Mouse (Mus musculus) spleen, postnatal 36 days (tissue): ENCODE measurements around the gene Cxcl14.

ENCODE experiments used
- DNase-seq, 2 experiments: peaks; one replicate each; pipeline ENCODE4 v3.0.0; 2022; ENCODE audit warnings: low spot score in 2 of 2, mixed read lengths in 1 of 2

Cxcl14 gene

DNA sequence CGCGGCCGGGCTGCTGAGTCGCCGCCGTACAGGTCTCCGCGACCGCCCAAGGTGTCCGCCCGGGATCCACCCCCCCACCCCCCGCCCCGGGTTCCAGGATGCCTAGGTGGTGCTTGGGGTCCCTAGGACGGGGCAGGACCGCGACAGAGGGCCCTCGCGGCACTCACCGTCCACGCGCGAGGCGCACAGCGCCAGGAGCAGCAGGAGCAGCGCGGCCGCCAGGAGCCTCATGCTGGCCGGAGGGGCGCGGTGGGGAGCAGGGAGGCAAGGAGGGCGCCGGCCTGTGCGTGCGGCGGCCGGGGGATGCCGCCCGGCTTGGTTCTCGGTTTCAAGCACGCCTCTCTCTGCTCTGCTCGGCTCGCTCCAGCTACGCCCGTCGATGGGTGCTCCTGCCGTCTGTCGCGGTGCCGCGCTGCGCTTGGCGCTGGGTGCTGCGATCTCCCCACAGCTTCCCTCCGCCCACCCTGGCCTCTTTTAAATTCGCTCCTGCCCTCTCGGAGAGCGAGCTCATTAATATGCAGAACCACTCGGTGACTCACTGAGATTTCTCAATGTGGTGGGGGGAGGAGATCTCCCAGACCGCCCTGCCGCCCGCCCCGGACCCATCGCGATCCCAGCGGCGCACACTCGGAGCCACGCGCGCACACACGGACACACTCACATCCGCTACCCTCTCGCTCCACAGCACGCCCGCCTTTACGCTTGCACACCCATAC is at the start of gene Cxcl14:
Cxcl14 (minus strand) TSS at position 609 of the 716 bp plus-strand sequence.
- no peak for DNase-seq

GRCm38 (mm10) chr13:56344355-56344754 is 48.0 kb upstream of the Cxcl14 start:
- no peak for DNase-seq

DNA sequence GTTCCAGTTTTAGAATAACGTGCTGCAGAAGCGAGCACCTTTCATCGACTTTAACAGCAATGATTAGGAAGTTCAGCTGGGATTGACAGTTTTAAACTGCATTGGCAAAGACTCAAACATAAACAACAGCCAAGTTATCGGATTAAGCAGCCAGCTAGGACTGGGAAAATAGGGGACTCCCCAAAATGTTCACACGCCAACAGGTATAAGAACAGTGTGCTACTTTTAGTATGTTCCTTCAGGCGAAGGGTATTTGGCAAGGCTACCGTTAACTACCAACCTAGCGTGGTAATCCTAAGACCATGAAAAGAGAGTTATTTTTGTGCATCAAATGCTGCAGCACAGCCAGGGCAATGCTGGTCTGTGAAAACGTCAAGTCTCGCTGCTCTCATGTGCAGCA is 46.1 kb upstream of the Cxcl14 start:
- DNase-seq: no peak

GRCm38 (mm10) chr13:56340513-56340912 is 44.2 kb upstream of the Cxcl14 start:
- no peak for DNase-seq

- no peak for DNase-seq
These were observed 43.5 kb upstream of the Cxcl14 start for GRCm38 (mm10) chr13:56339816-56340215.

GRCm38 (mm10) chr13:56336982-56337381 is 40.6 kb upstream of the Cxcl14 start:
- no peak for DNase-seq

- no peak for DNase-seq
These were observed 38.7 kb upstream of the Cxcl14 start for GRCm38 (mm10) chr13:56334802-56335690.

GRCm38 (mm10) chr13:56334236-56334635 is 37.9 kb upstream of the Cxcl14 start:
- no peak for DNase-seq

GRCm38 (mm10) chr13:56332356-56332755 is 36.0 kb upstream of the Cxcl14 start:
- DNase-seq: no peak

- DNase-seq: no peak
These were observed 34.5 kb upstream of the Cxcl14 start for GRCm38 (mm10) chr13:56330603-56331455.

DNA sequence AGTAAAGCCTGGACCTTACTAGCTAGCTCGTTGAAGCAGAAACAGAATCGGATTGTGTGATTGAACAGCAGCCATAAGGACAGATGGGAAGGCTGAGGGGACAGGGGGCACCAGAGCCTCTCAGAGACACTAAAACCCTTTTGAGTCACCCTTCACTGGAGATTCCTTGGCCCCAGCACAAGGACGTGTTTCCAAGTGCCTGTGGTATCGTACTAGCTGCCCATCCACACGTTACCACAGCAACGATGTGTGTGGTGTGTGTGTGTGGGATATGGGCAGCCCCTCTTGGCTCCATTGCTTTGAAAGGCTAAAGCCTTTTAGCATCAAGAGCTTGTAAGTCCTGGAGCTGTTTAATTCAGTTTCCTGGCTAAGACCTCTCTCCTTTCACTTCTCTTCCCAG is 33.4 kb upstream of the Cxcl14 start:
- DNase-seq: no peak

DNA sequence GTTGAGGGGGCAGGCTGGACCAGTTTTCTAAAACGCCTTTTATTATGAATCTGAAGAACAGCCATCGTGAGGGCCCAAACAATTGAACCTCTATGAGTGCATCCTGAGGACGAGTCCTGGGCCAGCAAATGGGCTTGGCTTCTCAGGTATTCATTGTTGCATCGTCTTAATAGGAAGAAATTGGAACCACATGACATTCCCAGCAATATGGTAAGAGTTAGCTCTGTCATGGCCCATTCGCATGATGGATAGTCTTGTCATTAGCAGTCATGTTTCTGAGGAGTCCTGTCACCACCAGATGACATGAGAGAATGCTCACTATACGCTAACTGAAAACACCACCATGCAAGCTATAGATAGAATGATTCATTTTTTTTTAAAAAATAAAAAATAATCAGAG is 32.8 kb upstream of the Cxcl14 start:
- DNase-seq: no peak

GRCm38 (mm10) chr13:56327779-56328178 is 31.4 kb upstream of the Cxcl14 start:
- DNase-seq: no peak

DNA sequence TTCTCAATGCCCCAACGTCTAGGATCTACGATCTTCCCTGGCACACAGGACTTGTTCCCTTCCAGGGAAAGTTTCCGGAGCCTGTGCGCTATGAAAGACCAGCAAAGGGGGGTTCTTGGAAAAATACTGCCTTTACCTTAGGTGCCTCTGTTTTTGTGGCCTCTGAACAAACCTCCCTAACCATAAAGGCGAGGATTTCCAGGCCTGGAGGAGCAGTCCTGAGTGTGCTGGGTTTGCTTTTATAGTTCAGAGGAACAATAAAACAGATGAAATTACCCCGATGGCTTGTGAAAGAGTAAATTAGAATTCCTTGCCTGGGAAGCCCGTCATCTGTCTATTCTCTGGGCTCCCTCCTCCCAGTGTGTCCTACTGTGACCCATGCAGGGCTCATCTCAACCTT is 25.3 kb upstream of the Cxcl14 start:
- no peak for DNase-seq

GRCm38 (mm10) chr13:56316930-56317329 is 20.6 kb upstream of the Cxcl14 start:
- DNase-seq: no peak

- DNase-seq: no peak
These were observed 18.9 kb upstream of the Cxcl14 start for GRCm38 (mm10) chr13:56315201-56315600.

GRCm38 (mm10) chr13:56305058-56305457 is 8.7 kb upstream of the Cxcl14 start:
- DNase-seq: no peak

GRCm38 (mm10) chr13:56304453-56304852 is 8.1 kb upstream of the Cxcl14 start:
- DNase-seq: no peak

- DNase-seq: no peak
These were observed 3.0 kb upstream of the Cxcl14 start for GRCm38 (mm10) chr13:56299336-56299735.

DNA sequence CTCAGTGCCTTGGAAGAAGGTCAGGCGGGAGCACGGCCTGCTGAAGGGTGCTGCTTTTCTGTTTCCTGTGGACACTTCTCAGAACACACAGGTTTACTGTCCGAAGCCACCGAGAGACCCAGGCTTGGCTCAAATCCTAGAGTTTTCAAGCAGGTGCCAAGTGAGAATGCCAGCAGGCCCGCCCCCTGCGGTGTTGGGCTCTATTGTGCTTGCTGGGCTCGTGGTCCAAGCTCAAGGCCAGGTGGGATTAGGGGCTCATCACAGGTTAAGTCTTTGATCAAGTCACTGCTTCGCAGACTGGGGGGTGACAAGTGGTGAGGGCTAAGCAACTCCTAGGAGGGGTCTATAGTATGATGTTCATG is 289 bp upstream of the Cxcl14 start:
- DNase-seq: no peak

- no peak for DNase-seq
These were observed 787 bp downstream of the Cxcl14 start for GRCm38 (mm10) chr13:56295586-56295942.

- DNase-seq: no peak
These were observed 1.4 kb downstream of the Cxcl14 start for GRCm38 (mm10) chr13:56294908-56295307.
